Mouse (Mus musculus): ENCODE measurements around the gene D130052B06Rik.

The D130052B06Rik gene

DNA sequence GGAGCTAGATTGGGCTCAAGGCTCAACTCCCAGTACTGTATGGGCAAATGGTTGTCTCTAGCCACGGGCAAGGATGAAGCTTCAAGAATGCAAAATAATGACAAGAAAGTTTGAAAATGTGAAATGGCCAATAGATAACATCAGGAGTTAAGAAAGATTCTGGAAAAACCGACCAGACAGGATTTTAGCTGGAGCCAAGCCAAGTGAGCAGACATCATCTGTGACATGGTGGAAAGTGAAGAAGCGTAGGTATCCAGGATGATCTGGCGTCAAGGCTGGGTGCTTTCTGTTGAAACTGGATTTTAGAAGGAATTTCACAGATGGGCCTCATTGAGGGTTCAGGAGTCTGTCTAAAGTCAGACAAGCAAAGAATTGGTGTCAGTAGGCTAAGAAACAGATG, at the start of gene D130052B06Rik:
Gene D130052B06Rik, plus strand, starts transcription at position 317 of the 400 bp plus-strand sequence.
- no peak for DNase-seq (ENCODE audit: low read depth, low spot score)

- no peak for DNase-seq (ENCODE audit: low read depth, low spot score)
These were observed 48.1 kb upstream of the D130052B06Rik start for GRCm38 (mm10) chr11:33550861-33551560.

DNA sequence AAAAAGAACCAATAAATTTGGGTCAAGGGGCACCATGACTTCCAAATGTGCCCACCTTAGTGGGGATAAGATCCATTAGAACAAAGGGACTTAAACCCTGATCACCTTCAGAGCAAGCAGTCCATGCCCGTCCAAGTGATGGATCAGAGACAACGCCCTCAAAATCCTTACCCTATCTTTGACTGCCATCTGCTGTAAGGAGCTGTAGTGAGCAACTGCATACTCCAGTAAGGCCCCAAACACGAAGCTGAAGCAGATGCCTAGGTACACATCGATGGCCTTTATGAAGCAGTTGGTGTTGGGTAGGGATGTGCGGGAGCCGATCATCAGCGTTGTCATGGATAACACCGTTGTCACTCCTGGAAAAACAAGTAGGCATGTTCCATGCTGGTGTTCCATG, 45.0 kb upstream of the D130052B06Rik start:
- no peak for DNase-seq (ENCODE audit: low read depth, low spot score)

GRCm38 (mm10) chr11:33563921-33564320, 35.2 kb upstream of the D130052B06Rik start:
- DNase-seq (ENCODE audit: low read depth, low spot score): no peak

- DNase-seq (ENCODE audit: low read depth, low spot score): no peak
These were observed 28.7 kb upstream of the D130052B06Rik start for GRCm38 (mm10) chr11:33570413-33570812.

DNA sequence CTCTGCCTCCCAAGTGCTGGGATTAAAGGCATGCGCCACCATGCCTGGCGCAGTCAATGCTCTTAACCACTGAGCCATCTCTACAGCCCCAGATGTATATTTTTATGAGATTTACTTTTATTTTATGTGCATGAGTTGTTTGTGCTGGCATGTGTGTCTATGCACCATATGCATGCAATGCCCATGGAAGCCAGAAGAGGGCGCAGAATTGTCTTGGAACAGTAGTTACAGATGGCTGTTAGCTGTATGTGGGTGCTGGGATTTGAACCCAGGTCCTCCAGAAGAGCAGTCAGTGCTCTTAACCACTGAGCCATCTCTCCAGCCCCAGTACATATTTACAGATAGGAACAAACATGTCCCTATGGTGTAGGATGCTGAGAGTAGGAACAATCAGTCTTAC, 24.2 kb upstream of the D130052B06Rik start:
- DNase-seq (ENCODE audit: low read depth, low spot score): no peak

GRCm38 (mm10) chr11:33578859-33579258, 20.2 kb upstream of the D130052B06Rik start, which contains the start of gene Gabrp:
Gene Gabrp (minus strand): TSS chr11:33578959.
- no peak for DNase-seq (ENCODE audit: low read depth, low spot score)

DNA sequence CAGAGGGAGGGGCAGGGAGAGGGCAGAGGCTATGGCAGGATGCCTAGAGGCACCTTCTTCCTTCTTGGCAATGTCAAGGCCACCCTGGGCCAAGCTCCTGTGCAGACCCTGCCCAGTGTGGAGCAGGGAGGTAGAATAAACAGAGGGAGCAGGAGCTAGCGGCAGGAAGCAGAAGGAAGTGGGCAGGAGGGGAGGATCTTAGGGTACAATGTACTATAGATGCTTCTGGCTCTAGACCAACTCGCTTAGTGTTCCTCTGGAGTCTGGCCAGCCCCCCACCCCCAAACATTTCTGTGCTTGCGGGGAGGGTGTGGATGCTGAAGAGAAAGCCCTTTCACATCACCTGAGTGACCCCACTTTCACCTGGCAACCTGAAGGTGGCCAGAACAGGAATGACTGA, 19.5 kb upstream of the D130052B06Rik start:
- no peak for DNase-seq (ENCODE audit: low read depth, low spot score)

DNA sequence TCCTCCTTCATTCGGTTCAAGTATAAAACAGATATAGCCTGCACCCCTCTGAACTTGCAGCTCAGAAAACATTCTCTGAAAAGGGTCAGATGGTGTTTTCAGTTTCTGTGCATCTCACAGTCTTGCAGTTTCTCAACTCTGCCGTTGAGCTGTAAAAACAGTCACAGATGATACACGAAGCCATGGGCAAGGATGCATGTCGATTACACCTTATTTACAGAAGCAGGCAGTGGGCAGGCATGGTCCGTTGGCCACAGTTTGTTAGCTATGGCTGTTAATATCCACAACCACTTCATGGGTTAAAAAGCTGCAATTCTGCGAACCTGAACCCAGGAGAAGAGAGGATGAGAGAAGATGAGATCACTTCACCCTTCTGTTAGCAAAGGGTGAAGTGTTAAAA, 12.5 kb upstream of the D130052B06Rik start:
- no peak for DNase-seq (ENCODE audit: low read depth, low spot score)

DNA sequence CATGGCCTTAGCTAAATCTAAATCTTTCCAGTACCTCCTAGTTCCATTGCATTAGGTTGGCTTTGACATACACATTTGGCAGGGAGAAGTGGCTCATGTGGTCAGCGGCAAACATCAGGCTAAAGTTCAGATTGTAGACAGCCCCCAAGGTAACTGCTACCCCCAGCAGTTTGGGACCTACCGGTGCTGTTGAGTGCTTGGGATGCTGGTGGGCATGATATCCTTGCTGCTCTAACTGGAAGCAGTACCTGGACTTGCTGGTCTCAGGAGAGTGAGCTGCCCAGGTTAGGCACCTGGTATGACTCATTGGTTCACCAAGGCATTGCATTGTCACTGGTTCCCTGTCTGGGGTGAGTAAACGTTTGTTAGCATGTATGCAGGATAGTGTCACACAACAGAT, 8.3 kb upstream of the D130052B06Rik start:
- DNase-seq (ENCODE audit: low read depth, low spot score): no peak

DNA sequence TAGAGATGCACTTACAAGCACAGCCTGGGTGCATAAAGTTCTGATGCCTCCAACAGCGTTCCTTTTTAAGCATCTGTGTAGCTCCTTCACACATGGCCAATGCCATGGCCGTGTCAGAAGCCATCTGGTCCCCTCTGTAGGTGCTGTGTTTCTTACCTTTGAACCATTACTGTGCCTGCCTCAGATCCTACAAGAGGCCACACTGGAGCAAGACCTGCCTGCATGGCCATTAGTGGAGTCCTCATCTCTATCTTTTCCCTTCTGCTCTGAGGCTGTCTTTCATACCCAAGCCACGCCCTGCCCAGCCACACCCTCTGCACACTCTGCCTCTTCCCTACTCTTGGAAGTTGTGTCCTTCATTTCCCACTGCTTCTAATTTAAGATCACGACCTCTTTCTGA, 6.3 kb upstream of the D130052B06Rik start:
- no peak for DNase-seq (ENCODE audit: low read depth, low spot score)

DNA sequence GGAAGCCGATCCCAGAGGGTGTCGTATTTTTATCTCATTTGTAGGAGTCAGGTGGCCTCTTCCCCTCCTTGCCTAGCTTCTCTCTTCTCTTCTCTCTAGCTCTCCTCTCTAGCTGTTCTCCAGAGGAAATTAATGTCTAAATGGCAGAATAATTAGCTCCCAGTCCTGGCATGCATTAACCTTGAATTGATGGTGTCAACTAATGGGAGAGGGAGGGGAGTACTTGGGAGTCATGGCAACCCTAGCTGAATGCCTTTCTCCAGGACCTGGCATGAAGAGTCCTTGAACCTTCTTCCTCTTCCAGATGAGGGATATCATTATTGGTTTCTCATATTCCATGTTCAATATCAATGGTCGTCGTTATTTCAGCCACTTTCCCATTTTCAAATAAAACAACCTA, 2.4 kb upstream of the D130052B06Rik start:
- DNase-seq (ENCODE audit: low read depth, low spot score): no peak

- DNase-seq (ENCODE audit: low read depth, low spot score): no peak
These were observed 4.1 kb downstream of the D130052B06Rik start for GRCm38 (mm10) chr11:33603174-33603573.

DNA sequence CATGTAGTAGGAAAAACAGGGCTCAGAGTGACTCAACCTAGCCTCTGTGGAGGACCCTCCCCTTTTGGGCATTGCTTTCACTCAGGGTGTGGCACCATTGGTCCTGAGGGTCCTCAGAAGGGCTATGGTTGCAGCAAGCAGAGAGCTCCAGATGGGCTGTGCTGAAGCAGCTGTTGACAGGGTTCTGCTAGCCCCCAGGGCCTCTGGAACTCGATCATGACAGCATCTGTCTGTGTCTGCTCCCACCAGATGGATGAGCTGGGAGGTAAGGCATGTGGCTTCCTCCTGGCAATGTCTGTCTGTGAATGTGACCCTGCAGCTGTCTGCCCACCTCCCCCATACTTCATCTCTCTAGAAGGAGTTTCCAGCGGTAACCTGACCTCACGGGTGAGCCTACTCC, 8.7 kb downstream of the D130052B06Rik start:
- no peak for DNase-seq (ENCODE audit: low read depth, low spot score)

- DNase-seq (ENCODE audit: low read depth, low spot score): peak; percentile 11
These were observed 15.1 kb downstream of the D130052B06Rik start for GRCm38 (mm10) chr11:33614218-33614617.

GRCm38 (mm10) chr11:33627136-33627742, 28.1 kb downstream of the D130052B06Rik start:
- DNase-seq (ENCODE audit: low read depth, low spot score): no peak

- no peak for DNase-seq (ENCODE audit: low read depth, low spot score)
These were observed 38.0 kb downstream of the D130052B06Rik start for GRCm38 (mm10) chr11:33637107-33637506.

DNA sequence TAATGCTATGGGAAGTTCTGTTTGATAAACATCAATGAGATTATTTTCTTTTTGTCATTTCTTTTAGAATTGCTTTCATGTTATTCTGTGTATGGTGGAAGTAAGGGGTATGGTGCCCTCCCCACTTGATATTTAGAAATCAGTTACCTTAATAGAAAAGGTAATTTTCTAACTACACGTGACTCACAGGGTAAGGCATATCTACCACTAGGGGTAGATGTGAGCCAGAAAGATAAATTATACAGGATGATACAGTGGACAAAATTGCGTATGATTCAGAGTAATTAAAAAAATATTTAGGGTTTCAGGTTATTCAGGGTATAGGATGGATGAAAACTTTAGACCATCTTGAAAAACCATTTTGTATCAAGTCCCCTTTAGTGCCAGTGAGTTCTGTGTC, 50.3 kb downstream of the D130052B06Rik start:
- DNase-seq (ENCODE audit: low read depth, low spot score): no peak

- DNase-seq (ENCODE audit: low read depth, low spot score): no peak
These were observed 55.4 kb downstream of the D130052B06Rik start for GRCm38 (mm10) chr11:33654485-33654884.

DNA sequence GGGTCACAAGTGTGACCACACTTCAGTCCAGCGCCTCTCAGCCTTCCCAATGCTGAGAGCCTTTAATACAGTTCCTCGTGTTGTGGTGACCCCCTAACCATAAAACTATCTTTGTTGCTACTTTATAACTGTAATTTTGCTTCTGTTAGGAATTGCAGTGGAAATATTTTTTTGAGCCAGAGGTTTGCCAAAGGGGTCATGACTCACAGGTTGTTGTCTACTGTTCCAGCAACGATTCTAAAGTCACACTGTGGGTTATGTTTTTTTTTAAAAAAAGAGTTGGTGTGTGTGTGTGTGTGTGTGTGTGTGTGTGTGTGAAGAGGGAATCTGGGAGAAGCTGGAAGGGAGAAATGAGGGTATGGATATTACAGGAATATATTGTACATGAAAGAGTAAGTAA, 56.1 kb downstream of the D130052B06Rik start:
- no peak for DNase-seq (ENCODE audit: low read depth, low spot score)

GRCm38 (mm10) chr11:33655861-33656593, 56.9 kb downstream of the D130052B06Rik start:
- DNase-seq (ENCODE audit: low read depth, low spot score): no peak

DNA sequence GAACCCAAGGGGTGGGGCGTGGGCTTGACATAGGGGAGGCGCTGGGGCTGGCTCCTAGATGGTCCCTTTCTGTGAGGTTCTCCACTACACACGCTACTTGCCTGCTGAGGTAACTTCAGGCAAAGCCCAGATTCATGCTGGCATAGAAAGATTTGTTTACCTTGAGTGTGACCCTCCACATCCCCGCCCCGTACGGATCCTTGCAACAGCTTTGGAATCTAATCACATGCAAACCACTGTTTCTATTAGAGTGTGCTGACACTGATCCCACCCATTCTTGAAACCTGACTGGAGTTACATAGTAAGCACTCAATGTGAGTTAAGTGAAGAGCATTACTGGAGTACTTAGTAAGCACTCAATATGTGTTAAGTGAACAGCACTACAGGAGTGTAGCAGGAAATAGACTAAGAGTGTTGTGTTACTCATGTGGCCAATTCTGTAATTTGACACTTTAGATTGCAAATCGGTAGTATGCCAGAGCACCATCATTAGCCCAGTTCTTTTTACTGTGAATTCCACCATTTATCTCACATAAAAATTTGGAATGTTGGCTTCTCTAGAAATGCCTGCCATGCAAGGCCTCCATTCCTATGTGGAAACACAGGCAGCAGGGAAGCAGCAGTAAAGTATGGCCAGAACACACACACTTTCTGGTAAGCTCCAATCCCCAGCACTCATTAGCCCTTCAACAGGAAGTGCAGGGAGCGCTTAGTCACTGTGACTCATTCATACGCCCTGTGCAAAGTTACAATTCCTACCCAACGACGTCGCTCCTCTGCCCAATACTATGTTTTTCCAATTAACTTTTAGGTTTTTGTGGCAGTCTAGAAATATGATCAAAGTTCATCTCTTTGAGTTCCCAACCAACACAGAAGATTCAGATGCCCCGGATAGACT, 61.2 kb downstream of the D130052B06Rik start:
- no peak for DNase-seq (ENCODE audit: low read depth, low spot score)

Data from CD4-positive helper T cell, adult 2 months (primary cell).